Mouse (Mus musculus) heart, postnatal 36 days (tissue): ENCODE data around the gene Zfp316. TPM values are rescaled to one million over a fixed set of nuclear protein-coding genes. Genes with fewer than 3 reads are reported as not detected.

Experiments
- DNase-seq, 2 experiments: peaks; one replicate each; pipeline ENCODE4 v3.0.0; 2021 to 2022
- intact Hi-C: fragments of 180-260 bp; cut with DNase I; formaldehyde crosslinking; loops from one replicate; pipeline ENCODE4 v1.15.1; 2025
- total RNA-seq, 2 experiments: library from RNA; stranded (reverse); gene quantifications; 2 replicates each; pipeline ENCODE4 v1.2.3; 2021

Gene Zfp316
- total RNA-seq, 2 experiments from 2014 or later: 5.1 to 6.0 TPM

DNA sequence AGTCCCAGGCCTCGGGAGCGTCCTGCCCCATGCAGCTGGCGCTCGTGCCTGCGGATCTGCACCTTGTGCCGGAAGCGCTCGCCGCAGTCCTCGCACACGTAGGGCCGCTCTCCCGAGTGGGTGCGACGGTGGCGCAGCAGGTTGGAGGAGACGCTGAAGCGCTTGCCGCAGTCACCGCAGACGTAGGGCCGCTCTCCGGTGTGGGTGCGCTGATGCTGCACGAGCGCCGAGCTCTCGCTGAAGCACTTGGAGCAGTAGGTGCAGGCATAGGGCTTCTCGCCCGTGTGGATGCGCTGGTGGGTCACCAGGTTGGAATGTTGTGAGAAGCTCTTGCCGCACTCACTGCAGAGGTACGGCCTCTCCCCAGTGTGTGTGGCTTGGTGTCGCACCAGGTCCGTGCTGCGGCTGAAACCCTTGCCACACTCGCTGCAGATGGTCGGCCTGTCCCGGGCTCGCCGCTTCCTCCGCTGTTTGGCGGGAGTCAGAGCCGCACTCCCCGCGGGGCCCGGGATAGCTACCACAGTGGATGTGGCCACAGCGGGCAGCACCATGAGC is 18.0 kb upstream of the Zfp316 start:
- DNase-seq: no peak
- intact Hi-C loops: no loop called here

DNA sequence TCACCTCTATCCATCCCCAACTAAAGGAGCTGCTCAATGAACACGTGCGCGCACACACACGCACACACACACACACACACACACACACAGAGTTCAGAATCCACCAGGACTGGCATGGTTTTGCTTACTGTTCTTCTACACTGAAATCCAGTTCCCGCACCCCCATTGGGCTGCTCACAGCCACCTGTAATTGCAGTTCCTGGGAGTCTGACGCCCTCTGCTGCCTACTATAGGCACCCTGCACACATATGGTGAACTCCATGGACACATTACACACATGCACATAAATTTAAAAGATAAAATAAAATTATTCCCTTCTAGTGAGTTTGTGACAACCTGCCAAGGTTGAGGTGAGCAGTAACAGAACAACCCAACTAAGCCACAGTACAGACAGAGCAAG is 14.9 kb upstream of the Zfp316 start:
- no peak for DNase-seq
- intact Hi-C loops: no loop called here

GRCm38 (mm10) chr5:143279247-143279646 is 9.4 kb upstream of the Zfp316 start:
- intact Hi-C loops: no loop called here
- DNase-seq: no peak

DNA sequence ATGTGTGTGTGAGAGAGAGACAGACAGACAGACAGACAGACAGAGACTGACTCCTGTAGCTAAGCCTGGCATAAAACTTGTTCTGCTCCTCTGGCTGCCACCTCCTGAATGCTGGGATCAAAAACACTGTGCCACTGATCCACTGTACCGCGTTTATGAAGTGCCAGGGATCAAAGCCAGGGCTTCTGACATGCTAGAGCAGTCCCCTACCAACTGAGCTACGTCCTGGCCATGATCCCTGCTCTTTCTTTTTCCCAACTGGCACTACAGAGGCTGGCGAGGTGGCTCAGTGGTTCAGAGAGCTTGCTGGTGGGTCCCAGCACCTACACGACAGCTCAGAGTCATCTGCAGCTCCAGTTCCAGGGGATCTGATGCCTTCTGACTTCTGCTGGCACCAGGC is 5.9 kb upstream of the Zfp316 start:
- intact Hi-C loops: no loop called here
- DNase-seq: no peak

GRCm38 (mm10) chr5:143272540-143273330 is 2.9 kb upstream of the Zfp316 start:
- intact Hi-C loops: no loop called here

GRCm38 (mm10) chr5:143272108-143272507 is 2.3 kb upstream of the Zfp316 start:
- DNase-seq: no peak
- intact Hi-C loops: no loop called here

More at GRCm38 (mm10) chr5:143272540-143273330, 2.9 kb upstream of the Zfp316 start:
- no peak for DNase-seq

GRCm38 (mm10) chr5:143271642-143272041 is 1.8 kb upstream of the Zfp316 start:
- intact Hi-C loops: loop anchor here (2.0 kb wide), 1 partner anchor 37 kb away; the partner anchor contains the start of gene Zfp12
- DNase-seq: no peak

GRCm38 (mm10) chr5:143270151-143270519 is 313 bp upstream of the Zfp316 start:
- intact Hi-C loops: loop anchor here (2.0 kb wide), 1 partner anchor 35 kb away; the partner anchor contains the start of gene Zfp12
- no peak for DNase-seq

- DNase-seq: no peak
- intact Hi-C loops: no loop called here
Observed at GRCm38 (mm10) chr5:143268985-143269362, 848 bp downstream of the Zfp316 start.

DNA sequence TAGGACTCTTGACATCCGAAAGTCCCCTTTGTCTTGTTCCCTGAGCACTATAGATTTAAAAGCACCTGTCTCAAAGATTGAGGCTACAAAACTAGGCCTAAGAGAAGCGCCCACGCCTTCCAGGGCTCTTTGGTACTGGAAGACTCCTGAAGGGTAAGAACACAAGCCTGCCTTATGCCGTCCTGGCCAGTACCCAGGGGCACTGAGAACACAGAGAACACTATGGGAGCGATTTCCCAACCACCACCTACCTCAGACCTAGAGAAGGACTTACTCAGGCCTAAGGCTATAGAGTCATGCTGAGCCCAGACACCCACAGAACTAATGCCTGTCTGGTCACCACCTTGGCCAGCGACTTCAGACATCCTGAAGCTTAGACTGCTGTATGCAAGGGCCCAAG is 3.0 kb downstream of the Zfp316 start:
- DNase-seq: no peak

GRCm38 (mm10) chr5:143265409-143265808 is 4.4 kb downstream of the Zfp316 start:
- DNase-seq: no peak
- intact Hi-C loops: no loop called here

More for the DNA sequence above, 3.0 kb downstream of the Zfp316 start:
- intact Hi-C loops: no loop called here

- intact Hi-C loops: no loop called here
- DNase-seq: no peak
Observed at GRCm38 (mm10) chr5:143264689-143265088, 5.1 kb downstream of the Zfp316 start.

DNA sequence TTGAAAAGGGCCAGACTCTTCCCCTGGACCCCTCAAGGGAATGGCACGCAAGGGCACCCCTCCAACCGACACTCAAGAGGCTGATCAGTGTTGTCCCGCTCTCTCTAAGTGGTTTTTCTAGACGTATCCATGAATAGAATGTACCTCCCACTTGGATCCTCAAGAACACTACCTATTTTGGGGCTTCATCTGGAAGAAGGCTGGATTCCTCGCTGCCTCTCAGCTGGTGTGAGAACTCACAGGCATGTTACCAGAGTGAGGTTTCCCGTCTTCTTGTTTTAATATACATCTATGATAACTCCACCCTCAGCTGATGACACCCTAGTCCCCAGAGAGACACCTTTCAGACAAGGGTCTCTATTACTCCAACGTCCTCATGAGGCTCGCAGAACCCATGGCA is 8.2 kb downstream of the Zfp316 start:
- intact Hi-C loops: no loop called here
- no peak for DNase-seq

- intact Hi-C loops: no loop called here
- DNase-seq: no peak
Observed at GRCm38 (mm10) chr5:143255802-143256201, 14.0 kb downstream of the Zfp316 start.

GRCm38 (mm10) chr5:143255131-143255519 is 14.7 kb downstream of the Zfp316 start:
- DNase-seq: no peak
- intact Hi-C loops: no loop called here

DNA sequence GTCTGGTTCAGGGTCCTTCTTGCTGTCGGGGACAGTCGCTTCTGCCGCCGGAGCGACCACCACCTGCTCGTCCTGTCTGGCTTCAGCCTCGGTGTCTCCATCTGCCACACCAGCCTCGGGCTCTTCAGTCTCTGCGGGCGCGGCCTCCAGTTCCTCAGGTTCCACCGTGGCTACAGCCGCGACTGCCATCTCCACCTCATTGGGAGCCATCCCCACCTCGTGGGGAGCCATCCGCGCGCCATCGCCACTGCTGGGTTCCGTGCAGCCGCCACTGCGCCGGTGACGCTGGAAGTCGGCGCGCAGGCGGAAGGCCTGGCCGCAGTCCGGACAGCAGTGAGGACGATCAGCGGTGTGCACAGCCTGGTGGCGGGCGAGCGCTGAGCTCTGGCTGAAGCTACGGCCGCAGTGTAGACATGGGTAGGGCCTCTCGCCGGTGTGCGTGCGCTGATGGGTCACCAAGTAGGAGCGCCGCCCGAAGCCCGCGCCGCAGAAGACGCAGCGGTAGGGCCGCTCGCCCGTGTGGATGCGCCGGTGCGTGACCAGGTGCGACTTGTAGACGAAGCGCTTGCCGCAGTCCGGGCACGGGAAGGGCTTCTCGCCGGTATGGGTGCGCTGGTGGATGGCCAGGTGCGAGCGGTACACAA is 15.2 kb downstream of the Zfp316 start:
- intact Hi-C loops: no loop called here
- DNase-seq: no peak

GRCm38 (mm10) chr5:143253881-143254486 is 15.8 kb downstream of the Zfp316 start:
- intact Hi-C loops: no loop called here
- DNase-seq: no peak

DNA sequence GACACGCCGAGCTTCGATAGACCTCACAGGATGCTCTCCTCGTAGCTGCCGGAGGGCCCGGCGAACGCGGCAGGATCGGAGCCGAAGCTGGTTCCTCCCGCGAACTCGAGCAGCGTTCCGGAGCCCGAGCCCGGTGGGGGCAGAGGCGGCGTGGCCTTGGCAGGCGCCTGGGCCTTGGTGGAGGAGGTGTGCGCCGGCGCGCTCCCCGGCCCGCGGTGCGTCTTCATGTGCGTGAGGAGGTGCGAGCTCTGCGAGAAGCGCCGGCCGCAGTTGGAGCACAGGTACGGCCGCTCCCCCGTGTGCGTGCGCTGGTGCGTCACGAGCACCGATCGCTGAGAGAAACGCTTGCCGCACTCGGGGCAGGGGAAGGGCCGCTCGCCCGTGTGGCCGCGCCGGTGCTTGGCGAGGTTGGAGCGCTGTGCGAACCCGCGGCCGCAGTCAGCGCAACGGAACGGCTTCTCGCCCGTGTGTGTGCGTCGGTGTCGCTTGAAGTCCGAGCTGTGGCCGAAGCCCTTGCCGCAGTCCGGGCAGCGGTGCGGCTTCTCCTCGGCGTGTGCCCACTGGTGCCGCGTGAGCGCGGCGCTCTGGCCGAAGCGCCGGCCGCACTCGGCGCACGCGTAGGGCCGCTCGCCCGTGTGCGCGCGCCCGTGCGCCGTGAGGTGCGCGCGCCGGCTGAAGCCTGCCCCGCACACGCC is 16.5 kb downstream of the Zfp316 start:
- DNase-seq: no peak
- intact Hi-C loops: no loop called here

DNA sequence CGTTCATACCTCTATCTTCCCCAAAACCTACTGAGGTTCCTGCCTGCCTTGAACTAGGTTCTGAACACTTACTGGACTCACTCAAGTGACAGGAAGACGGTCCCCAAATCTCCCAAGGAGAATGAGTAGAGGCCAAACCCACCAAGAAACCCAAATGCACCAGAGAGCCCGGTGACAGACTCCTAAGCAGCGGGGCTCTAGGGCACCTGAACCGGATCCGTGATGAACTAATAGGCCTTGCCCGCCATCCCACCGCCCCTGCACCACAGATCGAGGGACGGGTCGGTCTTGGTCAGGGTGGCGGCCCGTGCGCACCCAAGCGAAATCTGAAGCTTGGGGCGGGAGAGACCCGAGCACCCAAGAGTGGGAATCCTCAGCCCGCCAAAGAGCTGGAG is 17.0 kb downstream of the Zfp316 start:
- no peak for DNase-seq
- intact Hi-C loops: no loop called here

- no peak for DNase-seq
- intact Hi-C loops: no loop called here
Observed at GRCm38 (mm10) chr5:143252039-143252438, 17.8 kb downstream of the Zfp316 start.

DNA sequence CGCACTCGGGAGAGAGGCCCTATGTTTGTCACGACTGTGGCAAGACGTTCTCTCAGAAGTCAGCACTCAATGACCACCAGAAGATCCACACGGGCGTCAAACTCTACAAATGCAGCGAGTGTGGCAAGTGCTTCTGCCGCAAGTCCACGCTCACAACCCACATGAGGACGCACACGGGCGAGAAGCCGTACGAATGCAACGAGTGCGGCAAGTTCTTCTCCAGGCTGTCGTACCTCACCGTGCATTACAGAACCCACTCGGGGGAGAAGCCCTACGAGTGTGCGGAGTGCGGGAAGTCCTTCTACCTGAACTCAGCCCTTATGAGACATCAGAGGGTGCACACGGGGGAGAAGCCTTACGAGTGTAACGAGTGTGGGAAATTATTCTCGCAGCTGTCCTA is 24.9 kb downstream of the Zfp316 start:
- DNase-seq: no peak
- intact Hi-C loops: no loop called here
